Mouse (Mus musculus): Measurements from ENCODE around the gene Msrb3. TPM values are rescaled to one million over a fixed set of nuclear protein-coding genes. Genes with fewer than 3 reads are reported as not detected.

Msrb3 gene
- polyA plus RNA-seq, 1 experiment = 9.4 TPM

DNA sequence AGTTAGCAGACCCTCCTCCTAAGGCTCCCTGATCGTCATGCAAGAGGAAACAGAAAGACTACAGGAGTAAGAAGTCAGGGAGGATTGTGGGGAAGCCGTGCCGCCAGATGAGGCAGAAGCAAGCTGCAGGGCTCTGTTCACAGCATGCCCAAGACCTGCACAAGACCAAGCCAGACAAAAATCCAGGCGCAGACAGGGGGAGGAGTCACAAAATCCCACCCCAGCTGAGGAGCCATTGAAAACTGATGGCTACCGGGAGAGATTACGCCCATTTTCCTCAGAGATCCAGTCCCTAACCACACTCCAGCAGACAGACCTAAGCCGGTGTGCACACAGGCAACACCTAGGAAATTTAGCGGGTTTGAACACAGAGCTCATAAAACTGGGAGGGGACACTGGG lies 10.4 kb downstream of the Msrb3 start:
- Histone ChIP-seq H3K36me3 (ENCODE audit: control insufficient read depth, insufficient read depth, low read length) (no peaks in the 10 kb centered on the region), H3K4me3 (ENCODE audit: insufficient read depth, low read depth, low read length) (no peak overlapping the region), H3K4me1 (ENCODE audit: control insufficient read depth, insufficient read depth, low read length) (no peaks in the 10 kb centered on the region), H3K27ac (ENCODE audit: insufficient read depth, low read depth, low read length) (no peak overlapping the region), H3K27me3 (replicated peaks; ENCODE audit: control insufficient read depth, insufficient read depth, low read length) (no peaks in the 10 kb centered on the region)
- 93% methylated on average over 8 of the region's 8 CpGs for WGBS
- no peak for TF ChIP-seq POLR2A (IDR thresholded peaks at IDR 0.05; ENCODE audit: low read depth, low read length)
- TF ChIP-seq CTCF (conservative IDR thresholded peaks at IDR 0.05; ENCODE audit: insufficient read depth, insufficient read length, low read depth, low read length) = no peak
- no peak for DNase-seq

DNA sequence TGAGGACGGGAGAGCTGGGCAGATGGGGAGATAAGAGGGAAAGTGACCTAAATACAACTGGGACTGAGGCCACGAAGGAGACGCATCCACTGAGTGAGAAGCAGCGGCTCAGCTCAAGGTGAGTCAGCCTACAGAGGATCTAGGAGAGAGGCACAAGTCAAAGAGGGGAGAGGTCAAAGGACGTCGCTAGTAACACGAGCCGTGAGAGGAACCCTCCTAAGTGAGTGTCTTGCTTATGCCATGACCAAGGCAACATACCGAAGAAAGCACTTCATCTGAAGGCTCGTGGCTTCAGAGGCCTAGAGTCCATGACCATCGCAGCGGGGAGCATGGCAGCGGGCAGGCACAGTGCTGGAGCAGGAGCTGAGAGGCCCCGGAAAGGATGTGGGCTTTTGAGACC lies 14.7 kb downstream of the Msrb3 start:
- no peaks in the 10 kb centered on the region for H3K27me3 ChIP-seq (replicated peaks; ENCODE audit: control insufficient read depth, insufficient read depth, low read length)
- no peaks in the 10 kb centered on the region for H3K4me1 ChIP-seq (ENCODE audit: control insufficient read depth, insufficient read depth, low read length)
- 91% methylated on average over 14 of the region's 14 CpGs for WGBS

DNA sequence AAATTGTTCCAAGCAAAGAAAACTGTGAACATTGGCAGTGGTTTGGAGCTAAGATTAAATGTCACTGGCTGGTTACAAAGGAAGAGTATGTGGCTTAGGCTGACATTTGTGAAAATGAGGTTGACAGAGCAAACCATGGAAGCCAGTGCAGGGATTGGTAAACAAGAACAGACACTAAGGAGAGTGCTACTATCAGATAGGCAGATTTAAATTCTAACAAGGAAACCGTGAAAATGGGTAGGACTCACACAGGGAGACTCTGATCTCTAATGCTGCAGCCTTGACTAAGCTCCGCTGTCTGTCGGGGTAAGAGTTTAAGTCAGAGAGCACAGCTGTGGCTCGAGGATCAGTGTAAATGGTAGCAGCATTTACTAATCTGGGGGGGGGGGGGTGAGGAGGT lies 15.2 kb downstream of the Msrb3 start:
- no peak overlapping the region for H3K4me3 ChIP-seq (ENCODE audit: insufficient read depth, low read depth, low read length)
- DNase-seq = no peak
- H3K4me1 ChIP-seq (ENCODE audit: control insufficient read depth, insufficient read depth, low read length) = no peaks in the 10 kb centered on the region
- H3K27me3 ChIP-seq (replicated peaks; ENCODE audit: control insufficient read depth, insufficient read depth, low read length) = no peaks in the 10 kb centered on the region
- TF ChIP-seq POLR2A (IDR thresholded peaks at IDR 0.05; ENCODE audit: low read depth, low read length) (no peak), CTCF (conservative IDR thresholded peaks at IDR 0.05; ENCODE audit: insufficient read depth, insufficient read length, low read depth, low read length) (no peak)
- no peaks in the 10 kb centered on the region for H3K36me3 ChIP-seq (ENCODE audit: control insufficient read depth, insufficient read depth, low read length)
- WGBS = 90% methylated on average over 4 of the region's 4 CpGs
- H3K27ac ChIP-seq (ENCODE audit: insufficient read depth, low read depth, low read length) = no peak overlapping the region

More for the DNA sequence above, 14.7 kb downstream of the Msrb3 start:
- Histone ChIP-seq H3K4me3 (ENCODE audit: insufficient read depth, low read depth, low read length) (no peak overlapping the region), H3K27ac (ENCODE audit: insufficient read depth, low read depth, low read length) (no peak overlapping the region), H3K36me3 (ENCODE audit: control insufficient read depth, insufficient read depth, low read length) (no peaks in the 10 kb centered on the region)
- no peak for DNase-seq
- TF ChIP-seq CTCF (conservative IDR thresholded peaks at IDR 0.05; ENCODE audit: insufficient read depth, insufficient read length, low read depth, low read length) = no peak
- no peak for TF ChIP-seq POLR2A (IDR thresholded peaks at IDR 0.05; ENCODE audit: low read depth, low read length)

DNA sequence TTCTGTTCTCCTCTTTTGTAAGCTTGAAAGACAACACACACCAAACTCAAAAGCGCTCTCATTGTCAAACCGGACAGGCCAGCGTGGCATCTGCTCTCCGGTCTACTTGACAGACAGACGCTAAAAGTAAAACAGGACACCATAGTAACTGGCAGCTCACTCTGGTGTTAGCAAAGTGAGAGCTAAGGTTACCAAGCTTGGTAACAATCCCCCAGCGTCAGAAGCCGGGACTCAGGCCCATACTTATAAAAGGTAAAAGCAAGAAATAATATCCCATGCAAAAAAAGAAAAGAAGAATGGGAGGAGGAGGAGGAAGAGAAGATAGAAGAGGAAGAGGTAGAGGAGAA lies 15.9 kb downstream of the Msrb3 start:
- Histone ChIP-seq H3K27me3 (replicated peaks; ENCODE audit: control insufficient read depth, insufficient read depth, low read length) (no peaks in the 10 kb centered on the region), H3K4me3 (ENCODE audit: insufficient read depth, low read depth, low read length) (no peak overlapping the region), H3K27ac (ENCODE audit: insufficient read depth, low read depth, low read length) (no peak overlapping the region), H3K36me3 (ENCODE audit: control insufficient read depth, insufficient read depth, low read length) (no peaks in the 10 kb centered on the region), H3K4me1 (ENCODE audit: control insufficient read depth, insufficient read depth, low read length) (no peaks in the 10 kb centered on the region)
- WGBS = 10% methylated on average over 7 of the region's 7 CpGs
- TF ChIP-seq POLR2A (IDR thresholded peaks at IDR 0.05; ENCODE audit: low read depth, low read length) (no peak), CTCF (conservative IDR thresholded peaks at IDR 0.05; ENCODE audit: insufficient read depth, insufficient read length, low read depth, low read length) (no peak)
- DNase-seq = no peak

DNA sequence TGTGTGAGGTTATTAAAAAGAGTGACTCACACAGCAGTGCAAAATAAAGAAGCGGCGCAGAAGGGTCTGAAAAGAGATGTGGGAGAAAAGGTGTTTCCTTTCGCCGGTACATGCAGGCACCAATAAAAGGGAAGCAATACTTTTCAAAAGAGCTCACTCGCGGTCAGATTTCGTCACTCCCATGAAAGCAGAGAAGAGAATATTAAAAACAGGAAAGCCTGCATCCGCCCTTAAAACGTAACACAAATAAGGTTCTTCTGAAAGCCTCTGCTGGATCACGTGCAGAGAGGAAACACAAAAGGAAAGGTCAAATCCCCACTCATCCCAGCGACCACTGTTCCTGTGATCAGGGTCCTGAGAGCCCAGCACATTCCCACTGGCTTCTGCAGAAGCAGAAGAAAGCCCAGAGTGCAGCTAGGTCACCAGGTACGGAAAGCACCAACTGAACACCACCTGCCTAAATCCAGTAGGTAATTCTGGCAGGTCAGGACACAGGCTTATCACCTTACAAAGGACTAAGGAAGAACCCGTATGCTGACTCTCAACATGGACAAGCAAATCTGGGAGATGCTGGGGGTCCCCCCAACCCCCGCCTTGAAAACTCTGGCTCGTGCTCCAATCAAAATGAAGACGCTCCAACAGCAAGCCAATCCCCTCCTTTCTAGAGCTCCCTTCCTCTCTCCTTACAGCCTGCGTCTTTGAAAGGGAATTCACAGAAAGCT lies 16.4 kb downstream of the Msrb3 start:
- WGBS = 9% methylated on average over 17 of the region's 17 CpGs
- H3K4me3 ChIP-seq (ENCODE audit: insufficient read depth, low read depth, low read length) = peak overlapping the region; percentile 30; the same call in 1 of the 2 replicates
- no peak overlapping the region for H3K27ac ChIP-seq (ENCODE audit: insufficient read depth, low read depth, low read length)
- no peaks in the 10 kb centered on the region for H3K27me3 ChIP-seq (replicated peaks; ENCODE audit: control insufficient read depth, insufficient read depth, low read length)
- no peaks in the 10 kb centered on the region for H3K4me1 ChIP-seq (ENCODE audit: control insufficient read depth, insufficient read depth, low read length)
- peak; percentile 31 for DNase-seq
- TF ChIP-seq POLR2A (IDR thresholded peaks at IDR 0.05; ENCODE audit: low read depth, low read length) = no peak
- no peak for TF ChIP-seq CTCF (conservative IDR thresholded peaks at IDR 0.05; ENCODE audit: insufficient read depth, insufficient read length, low read depth, low read length)
- H3K36me3 ChIP-seq (ENCODE audit: control insufficient read depth, insufficient read depth, low read length) = no peaks in the 10 kb centered on the region

DNA sequence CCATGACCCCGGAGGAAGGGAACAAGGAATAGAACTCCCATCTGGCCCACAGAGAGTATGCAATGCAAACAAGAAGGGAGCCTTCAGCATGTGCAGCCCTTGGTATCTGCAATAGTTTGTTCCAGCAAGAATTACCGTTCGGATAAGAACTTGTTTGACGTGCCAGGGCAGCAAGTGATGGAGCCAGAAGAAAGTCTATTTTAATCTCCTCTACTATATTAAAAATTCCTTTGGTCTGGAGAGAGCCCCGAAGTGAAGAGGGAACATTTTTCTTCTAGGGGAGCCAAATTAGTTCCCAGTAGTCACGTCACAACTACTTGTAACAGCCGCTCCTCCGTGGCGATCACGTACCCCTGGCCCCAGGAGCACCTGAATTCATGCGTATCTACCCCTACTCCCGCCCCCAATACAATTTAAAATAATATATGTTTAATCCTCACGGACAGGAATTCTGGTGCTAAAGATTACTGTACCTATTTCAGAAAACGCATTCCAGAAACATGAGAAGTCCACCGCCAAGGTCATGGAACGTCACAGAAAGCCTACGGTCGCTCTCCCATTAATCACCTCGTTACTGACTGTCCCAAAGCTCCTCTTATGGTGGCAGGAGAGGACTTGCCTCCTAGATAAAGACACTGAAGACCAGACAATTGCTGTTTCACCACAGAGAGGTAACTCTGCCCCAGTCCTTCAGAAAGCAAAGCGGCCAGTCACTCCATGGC lies 22.2 kb downstream of the Msrb3 start:
- no peak for TF ChIP-seq POLR2A (IDR thresholded peaks at IDR 0.05; ENCODE audit: low read depth, low read length)
- Histone ChIP-seq H3K4me3 (ENCODE audit: insufficient read depth, low read depth, low read length) (no peak overlapping the region), H3K27ac (ENCODE audit: insufficient read depth, low read depth, low read length) (no peak overlapping the region)

DNA sequence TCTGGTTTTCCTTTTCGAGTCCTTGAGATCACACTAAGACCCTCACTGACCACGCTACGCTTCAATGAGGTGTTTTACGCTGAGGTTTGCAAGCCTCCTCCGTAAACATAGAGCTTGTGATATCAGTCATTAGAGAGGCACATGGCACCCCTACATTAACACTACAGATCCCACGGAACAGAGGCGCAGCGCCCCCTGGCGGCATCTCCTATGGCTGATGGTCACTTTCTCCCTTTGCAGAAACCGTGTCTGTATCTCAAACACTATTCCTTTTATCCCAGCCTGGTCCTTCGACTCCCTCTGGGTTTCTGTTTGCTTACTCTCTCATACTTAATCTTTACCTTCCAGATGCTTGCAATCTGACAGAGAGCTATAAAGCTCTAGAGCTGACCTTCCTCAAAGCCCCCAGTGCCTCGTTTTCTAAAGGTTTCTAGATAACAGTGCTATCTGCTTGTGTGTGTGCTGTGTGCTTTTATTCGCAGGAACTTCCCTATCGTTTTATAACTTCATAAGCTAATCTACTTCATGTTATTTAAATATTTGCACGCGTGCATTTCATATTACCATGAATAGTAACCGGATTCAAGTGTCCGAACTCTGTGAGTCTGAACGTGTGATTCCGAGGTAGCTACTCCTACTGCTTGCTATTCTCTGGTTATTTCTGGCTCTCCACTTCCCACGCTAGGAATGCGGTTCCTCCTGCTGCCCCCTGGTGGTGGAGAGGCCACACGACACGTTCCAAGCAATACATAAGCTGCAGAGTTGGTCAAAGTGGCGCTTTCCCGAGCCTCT lies 23.0 kb downstream of the Msrb3 start:
- no peaks in the 10 kb centered on the region for H3K36me3 ChIP-seq (ENCODE audit: control insufficient read depth, insufficient read depth, low read length)
- peaks cover 2% of the 10 kb centered on the region; the same call in 1 of the 2 replicates for H3K4me1 ChIP-seq (ENCODE audit: control insufficient read depth, insufficient read depth, low read length)
- WGBS = 26% methylated on average over 26 of the region's 26 CpGs
- H3K27me3 ChIP-seq (replicated peaks; ENCODE audit: control insufficient read depth, insufficient read depth, low read length) = no peaks in the 10 kb centered on the region
- TF ChIP-seq POLR2A (IDR thresholded peaks at IDR 0.05; ENCODE audit: low read depth, low read length) (no peak), CTCF (conservative IDR thresholded peaks at IDR 0.05; ENCODE audit: insufficient read depth, insufficient read length, low read depth, low read length) (peak; percentile 97)
- no peak overlapping the region for H3K27ac ChIP-seq (ENCODE audit: insufficient read depth, low read depth, low read length)
- DNase-seq = peak; percentile 82
- no peak overlapping the region for H3K4me3 ChIP-seq (ENCODE audit: insufficient read depth, low read depth, low read length)

More for the DNA sequence above, 22.2 kb downstream of the Msrb3 start:
- Histone ChIP-seq H3K4me1 (ENCODE audit: control insufficient read depth, insufficient read depth, low read length) (peaks cover 2% of the 10 kb centered on the region; the same call in 1 of the 2 replicates), H3K27me3 (replicated peaks; ENCODE audit: control insufficient read depth, insufficient read depth, low read length) (no peaks in the 10 kb centered on the region), H3K36me3 (ENCODE audit: control insufficient read depth, insufficient read depth, low read length) (no peaks in the 10 kb centered on the region)
- 54% methylated on average over 20 of the region's 20 CpGs for WGBS
- DNase-seq = no peak

All from kidney, adult 2 months (tissue).